Mouse (Mus musculus) ovary, postnatal 36 days (tissue): ENCODE measurements at regions not wholly inside any gene's neighbourhood (a gene's known extent, or its start where the extent isn't known, plus 50 kb on each side); places are given as distances from the start of the nearest gene placed in this dataset.
A peak's percentile ranks its signal among the peaks of the same experiment; 100 is the strongest.

Source experiments
- DNase-seq: peaks from one replicate; pipeline ENCODE4 v3.0.0; 2022; ENCODE audit warnings: low spot score, mixed read lengths

DNA sequence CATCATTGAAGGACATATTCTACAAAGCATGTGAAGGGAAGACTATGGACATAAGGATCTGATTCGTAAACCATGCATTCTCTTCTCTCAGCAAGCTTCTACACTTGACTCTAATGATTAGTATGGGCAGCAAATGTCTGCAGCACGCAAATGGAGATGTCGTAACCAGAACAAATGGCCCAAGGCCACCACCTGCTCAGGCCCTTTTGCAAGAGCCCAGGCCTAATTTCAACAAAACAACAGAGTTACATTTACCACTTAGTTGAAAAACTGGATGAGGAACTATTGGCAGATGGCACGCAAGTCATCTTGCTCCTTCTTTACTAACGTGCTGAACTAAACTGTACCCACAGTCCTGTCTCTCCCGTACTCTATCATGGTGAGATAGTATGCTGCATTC is 113.7 kb upstream of the Adgrl2 start:
- DNase-seq: no peak

DNA sequence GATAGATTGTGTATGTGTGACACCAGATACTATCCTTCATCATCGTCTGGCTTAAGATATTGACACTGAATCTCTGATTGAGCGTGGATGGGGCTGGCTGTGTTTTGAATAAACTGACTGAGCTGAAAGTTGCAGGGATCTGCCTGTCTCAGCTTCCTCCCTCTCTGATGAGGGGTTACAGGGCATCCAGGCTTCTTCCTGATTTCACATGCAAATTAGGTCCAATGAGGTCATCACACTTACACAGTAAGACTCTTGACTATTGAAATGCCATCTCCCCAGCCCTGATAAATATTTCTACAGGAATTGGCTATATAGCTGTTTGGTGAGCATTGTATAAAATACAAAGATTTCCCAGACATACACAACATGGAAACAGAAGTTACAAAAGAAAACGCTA is 113.1 kb upstream of the Adgrl2 start:
- no peak for DNase-seq

DNA sequence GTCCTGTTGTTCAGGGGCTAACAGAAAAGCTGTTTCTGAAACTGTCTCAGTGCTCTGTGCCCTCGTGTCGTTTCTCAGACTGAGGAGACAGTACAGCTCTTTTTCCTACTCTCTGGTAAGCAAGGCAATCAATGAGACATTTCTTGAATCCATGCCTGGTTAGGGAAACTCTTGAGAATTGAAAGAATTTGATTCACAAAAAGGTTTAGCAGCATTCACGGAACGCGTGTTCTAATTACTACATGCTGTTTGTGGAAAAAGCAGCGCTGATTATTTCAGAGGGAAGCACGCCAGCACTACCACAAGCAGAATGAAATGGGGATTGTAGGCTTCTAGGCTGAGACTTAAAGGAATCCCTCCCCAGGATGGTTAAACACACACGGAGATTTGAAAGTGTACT is 112.5 kb upstream of the Adgrl2 start:
- no peak for DNase-seq

DNA sequence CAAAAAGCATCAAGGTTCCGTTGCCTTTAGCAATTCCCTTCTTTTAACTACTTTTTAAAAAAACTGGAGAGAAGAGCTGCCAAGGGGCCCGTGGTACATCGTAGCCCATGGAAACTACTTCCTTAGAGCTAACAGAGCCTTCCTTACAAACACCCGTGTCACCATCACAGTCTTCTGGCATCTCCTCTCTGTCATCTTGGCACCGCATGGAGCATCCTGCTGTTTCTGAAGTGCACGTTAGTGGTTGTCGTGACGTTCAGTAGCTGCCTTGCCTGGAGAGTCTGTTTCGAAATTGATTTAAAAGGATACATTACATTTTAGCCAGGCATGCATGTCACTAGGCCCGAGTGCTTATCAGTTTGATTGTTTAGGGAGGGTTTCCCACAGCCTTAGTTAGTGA is 111.4 kb upstream of the Adgrl2 start:
- DNase-seq: no peak

DNA sequence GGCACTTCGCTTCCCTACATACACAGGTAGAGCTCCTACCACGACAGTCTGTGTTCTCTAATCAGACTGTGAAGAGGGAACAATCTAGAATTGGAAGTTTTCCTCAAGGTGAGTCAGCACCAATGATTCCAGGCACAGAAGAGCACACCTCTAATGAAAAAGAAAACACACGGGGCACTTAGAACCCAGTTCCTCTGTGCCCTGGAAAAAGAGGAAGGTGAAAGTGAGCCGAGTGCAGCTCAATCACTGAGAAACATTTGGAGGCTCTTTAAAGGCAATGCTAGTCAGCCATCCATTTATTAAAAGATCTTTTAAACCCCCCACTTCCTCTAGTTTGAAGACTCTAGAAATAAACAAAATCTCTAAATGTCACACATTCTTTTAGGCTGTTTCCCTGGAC is 108.4 kb upstream of the Adgrl2 start:
- no peak for DNase-seq

DNA sequence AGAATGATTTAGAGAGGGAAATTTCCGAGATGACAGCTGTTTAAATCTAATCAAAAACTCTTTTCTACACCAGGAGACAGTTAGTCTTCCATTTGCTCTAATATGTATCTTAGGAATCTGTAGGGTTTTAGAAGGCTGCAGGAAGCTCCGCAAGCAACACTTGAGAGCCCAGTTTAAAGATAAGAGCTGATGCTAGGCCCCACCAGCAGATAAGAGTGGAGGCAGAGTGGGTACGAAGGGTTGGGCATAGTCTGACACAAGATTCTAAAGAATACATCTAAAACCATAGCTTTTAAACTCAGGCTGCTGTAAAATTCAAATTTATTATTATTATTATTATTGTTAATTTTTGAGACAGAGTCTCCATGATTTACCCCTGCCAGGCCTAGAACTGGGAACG is 106.7 kb upstream of the Adgrl2 start:
- DNase-seq: no peak

DNA sequence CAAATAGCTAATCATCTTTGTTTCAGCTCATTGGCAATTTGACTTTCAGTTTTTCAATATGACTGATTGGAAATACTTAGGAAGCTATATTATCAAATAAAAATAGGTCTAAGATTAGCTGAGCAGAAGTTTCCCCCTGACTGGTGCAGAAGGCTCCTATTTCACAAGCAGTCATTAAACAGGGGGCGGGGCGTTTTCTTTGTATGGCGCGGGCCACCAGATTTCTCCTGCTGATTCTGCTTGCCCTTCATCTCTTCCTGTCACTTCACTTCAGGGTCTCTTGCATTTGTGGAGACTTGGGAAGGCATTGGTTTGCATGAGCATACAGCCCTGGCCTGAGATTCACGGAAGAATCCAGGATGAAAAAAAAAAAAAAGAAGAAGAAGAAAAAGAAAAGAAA is 102.3 kb upstream of the Adgrl2 start:
- no peak for DNase-seq

DNA sequence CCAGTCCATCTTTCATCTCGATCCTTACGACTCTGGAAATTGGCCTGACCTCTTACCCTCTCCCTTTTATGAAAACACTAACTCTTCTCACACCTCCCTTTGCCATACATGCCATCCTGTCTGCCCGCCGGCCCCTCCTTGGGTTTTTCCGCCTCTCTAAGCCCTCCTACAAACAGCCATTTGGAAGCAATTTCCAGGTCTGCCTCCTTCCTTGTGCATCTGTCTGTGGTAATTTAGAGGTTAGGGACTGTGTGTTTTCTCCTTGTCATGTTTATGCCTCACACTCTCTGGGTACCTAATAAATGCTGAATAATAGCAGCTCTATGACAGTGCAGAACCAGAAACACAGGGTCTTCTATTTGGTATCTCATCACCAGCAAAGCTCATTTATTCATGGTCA is 99.7 kb upstream of the Adgrl2 start:
- no peak for DNase-seq

DNA sequence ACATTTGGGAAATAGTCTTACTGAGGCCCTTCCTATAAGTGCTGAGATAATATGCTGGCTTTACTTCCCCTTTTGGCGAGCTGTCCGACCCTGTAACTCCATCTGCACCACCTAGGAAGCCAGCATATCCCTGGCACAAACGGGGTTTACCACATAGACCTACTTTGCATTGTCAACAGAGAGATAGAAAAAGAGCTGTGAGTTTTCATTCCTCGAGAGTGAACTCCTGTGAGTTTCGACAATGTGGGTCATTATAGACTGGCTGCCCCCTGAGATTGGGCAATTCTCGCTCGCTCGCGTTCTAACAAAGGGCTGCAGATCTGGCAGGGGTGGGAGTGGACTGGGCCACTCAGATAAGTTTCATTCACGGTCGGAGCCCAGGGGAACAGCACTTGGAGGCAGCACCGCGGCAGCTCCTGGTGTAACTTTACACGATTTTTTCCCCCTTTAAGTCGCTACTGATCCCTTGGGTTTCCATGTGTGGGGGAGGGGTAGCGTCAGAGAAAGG is 98.3 kb upstream of the Adgrl2 start:
- peak; percentile 13 for DNase-seq

DNA sequence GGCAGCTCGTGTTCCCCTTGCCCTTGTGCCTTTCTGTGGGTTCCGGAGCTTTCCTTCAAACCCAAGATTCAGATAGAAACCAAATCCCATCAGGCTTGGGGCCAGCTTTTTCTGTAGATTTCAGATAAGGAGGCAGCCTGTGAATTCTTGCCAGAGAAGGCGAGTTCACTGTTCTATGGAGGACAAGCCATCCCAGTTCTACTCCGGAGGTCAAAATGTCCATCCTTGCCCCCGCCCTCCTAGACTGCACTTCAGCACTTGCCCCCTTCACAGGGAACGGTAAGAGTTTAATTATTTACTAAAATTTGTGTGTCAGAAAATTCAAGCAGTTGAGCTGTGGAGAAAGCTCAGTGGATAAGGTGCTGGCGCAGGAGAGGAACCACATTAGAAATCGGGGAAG is 97.1 kb upstream of the Adgrl2 start:
- DNase-seq: peak; percentile 21

DNA sequence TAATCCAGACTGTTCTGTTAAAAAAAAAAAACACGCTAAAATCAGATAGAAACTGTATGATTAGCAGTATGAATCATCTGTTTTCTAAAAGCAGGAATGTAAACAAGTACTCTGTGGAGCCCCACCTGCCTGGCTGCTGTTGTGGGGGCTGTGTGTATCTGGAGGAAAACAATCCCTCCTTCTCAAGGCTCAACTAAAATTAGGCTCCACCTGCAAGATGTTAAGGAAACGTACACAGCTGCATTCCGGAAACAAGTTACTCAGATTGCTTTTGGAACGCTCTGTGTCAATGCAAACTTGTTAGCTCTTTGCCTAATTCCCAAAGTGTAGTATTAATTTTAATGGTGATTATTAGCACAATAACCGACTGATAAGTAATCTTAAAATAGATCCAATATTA is 96.3 kb upstream of the Adgrl2 start:
- DNase-seq: no peak

DNA sequence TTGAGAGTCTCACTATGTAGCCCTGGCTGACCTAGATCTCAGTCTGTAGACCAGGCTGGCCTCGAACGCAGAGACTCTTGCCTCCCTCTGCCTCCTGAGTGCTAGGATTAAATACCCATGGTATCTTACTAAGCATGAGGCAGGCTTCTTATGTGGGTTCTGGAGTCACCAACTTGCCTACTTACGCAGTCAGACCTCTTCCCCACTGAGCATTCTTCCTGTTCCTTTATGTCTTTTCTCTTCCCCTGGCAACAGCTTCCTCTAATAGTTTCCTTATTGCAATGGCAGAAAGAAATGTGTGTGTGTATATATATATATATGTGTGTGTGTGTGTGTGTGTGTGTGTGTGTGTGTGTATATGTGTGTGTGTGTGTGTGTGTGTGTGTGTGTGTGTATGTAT is 95.7 kb upstream of the Adgrl2 start:
- no peak for DNase-seq

DNA sequence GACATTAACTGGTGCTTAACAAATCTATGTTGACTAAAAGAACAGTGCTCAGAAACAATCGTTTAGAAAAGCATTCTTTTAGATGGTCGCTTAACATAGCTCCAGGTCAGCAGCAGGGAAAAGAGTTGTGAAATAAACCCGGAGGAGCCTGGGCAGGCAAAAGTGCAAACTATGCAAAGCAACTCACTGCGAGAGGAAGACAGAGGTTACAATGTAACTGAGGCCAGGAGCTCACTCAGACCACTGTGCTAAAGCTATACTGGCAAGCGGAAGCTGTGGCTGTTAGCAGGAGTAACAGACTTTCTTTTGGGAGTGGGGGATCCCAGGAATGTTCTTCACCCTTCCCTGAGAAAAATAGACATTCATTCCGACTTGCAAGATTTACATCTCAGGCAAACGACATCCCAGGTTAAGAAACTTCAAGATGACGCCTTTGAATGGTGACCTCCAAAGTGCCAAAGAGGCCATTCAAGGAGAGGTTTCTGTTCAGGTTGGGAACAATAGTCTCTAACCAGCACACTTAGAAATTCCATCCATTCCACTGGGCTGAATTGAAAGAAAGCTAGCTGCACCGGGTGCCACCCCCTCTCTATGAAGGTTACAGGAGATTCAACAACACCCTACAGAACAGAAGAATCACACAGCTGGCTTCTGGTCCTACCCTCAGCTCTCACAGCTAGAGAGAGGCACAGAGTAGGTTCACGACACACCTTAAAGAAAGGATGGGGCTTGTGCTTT is 94.7 kb upstream of the Adgrl2 start:
- DNase-seq: no peak

DNA sequence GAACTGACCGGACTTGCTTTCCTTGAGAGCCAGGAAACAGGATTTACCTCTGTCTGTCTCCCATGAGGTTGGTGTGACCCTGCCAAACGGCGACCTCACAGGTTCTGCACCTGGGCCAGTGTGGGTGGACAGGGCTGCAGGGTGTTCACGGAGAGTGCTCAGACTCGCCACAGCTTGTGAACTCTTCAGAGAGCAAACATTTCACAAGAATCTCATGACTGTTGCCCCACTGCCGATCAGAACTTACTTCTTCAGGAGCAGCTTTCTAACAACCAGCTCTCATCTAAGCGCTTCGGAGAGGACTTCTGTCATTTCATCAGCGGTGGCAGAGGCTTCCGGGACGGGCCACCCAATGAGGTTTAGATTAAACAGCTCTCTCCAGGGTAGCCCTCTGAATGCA is 93.0 kb upstream of the Adgrl2 start:
- no peak for DNase-seq

DNA sequence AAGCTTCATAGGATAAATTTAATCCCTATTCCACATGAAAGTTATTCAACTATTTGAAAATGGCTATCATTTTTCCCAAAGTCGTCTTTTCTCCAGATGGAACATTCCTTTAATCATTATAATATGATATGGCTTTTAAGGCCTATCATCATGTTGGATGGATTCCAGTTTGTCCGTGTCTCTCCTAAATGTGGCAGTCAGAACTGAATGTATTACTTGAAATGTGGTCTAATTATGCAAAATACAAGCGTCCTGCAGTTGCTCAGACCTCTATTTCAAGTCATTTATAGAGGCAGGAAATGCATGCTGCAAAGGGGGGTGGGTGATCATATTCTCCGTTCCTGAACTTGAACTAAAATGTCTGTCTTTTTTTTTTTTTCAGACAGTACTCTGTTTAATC is 88.5 kb upstream of the Adgrl2 start:
- DNase-seq: no peak

DNA sequence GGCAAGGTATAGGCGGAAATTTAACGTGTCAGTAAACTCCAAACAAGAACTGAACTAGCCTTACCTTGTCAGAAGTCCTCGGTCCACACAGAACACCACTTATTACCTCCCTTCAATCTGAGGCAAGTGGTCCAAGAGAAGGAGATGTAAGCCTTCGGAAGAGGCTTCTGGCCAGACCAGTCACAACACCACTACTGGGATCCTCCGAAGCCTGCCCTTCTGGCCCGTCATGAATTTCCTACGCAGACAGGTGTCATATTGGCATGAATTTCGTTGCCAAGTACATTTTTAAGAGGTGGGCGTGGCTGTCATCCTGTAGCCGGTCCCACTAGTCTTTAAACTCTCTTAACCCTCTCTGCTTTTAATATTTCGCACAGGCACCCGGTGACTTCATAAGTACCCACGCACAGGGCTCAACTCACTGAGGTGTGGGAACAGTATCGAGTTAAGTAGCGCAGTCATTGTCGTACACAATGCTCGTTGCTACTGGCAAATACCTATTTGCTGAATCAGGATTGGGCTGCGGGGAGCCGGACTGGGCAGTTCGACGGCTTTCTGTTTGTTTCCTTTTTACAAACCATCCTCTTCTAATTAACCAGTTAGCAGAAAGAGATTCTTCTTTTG is 86.7 kb upstream of the Adgrl2 start:
- DNase-seq: no peak

DNA sequence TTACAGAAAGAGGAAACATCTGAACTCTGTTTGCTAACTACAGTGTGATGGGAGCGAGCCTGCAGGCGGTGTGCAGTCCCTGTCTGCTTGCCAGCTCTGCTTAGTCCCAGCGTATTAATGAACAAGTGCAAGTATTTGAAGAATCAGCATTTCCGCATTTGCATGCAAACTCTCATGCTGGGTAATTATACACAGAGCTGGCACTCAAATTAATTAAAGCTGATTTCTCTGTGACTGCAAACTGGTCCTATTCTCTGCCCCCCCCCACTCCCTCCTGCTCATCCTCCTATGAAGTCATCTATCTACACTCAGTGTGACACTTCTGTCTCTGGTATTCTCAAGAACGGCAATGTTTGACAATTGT is 85.1 kb upstream of the Adgrl2 start:
- no peak for DNase-seq

DNA sequence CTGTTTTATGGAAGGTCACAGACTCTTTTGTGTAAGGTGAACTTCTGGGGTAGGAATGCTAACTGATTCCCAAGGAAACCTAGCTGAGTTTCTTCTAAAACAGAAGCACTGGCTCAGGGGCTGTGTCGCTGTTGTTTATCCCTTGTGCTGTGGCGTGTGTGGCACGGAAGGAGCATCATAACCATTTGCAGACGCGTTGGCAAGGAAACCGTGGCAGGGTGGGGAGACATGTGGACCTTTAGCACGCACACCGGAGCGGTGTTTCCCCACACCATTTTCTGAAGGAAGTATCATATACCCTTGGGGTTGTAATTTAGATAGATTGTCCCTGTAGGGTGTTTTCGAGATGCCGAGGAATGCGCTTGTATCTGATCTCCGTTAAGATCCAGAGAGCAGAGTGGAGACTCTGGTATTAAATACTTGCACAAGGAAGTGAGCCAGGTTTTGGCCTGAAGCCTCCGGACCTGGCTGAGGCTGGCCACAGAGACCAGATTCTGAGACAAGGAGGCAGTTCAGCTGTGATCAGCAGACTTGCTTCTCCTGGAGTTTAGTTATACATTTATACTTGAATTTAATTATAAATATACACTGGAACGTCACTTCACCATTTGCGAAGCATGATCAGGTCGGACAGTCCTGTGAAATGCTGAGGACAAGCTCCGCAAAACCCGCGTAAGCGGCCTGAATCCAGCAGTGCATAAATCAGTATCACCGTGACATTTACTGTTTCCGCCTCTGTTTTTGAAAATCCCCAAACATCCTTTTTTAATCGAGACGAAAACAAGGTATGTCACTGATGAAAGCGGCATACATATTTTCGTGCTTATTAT is 84.5 kb upstream of the Adgrl2 start:
- no peak for DNase-seq

DNA sequence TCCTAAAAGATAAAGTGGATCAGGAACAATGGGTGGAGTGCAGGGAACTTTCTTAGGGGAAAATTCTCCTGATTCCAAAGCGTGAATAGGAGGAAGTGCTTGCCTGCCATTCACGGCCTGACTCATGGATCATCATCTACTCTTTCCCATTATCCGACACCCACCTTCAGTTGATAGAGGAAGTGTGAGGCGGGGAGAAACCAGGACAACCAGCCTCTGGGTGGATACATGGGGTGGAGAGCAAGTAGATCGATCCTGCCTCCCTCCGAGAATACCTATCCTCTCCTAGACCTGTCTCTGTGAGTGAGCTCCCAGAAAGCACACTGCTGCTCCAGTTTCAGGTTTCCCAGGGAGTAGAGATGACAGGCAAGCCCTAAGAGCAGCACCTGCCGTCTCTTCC is 79.8 kb upstream of the Adgrl2 start:
- no peak for DNase-seq

DNA sequence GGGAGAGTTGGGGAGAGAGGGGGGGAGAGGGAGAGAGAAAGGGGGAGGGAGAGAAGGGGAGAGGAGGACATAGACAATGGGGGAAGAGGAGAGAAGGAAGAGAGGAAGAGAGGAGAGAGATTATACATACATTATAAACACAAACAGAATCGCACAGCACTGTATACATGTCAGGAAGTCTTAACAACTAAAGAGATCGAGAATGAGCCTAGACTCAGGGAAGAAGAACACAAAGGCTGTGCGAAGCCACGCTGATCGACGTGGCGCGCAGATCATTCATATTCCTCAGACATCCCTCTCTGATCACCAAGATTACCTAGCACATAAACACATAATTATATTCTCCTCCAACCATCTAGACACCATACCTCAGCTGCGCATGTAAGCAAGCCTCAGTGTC is 79.1 kb upstream of the Adgrl2 start:
- no peak for DNase-seq

DNA sequence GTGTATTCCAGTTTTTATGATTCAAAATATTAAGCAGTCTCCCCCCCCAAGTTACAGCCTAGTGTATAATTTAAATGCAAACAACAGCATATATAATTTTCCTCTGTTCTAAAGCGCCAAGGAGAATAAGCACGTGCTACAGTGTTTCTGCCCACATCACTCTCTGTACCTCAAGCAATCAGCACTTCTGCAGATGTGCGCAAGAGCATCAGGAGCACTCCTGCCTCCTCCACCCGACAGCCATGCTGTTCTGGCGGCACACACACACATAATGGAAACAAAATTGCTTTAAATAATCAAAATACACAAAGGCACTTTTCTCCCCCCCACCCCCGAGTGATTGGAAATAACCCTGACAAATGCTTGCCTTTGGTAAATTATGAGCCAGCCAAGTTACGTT is 78.5 kb upstream of the Adgrl2 start:
- DNase-seq: no peak

DNA sequence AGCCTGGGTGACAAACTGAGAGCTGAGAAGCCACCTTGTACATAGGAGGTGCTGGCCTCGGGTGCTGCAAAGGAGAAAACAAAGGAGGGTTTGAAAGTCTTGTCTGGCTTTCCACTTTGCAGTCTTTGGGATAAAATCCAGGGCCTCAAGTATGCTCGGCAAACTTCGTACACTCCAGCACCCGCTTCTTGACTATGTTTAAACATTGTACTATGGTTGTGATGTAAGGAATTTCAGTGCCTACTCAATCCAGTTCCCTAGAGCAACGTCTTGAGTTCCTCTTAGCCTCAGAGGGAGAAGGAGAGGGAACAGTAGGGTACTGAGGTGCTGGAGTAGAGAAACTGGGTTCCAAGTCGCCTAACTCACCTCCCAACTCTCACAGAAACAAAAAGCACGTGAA is 77.4 kb upstream of the Adgrl2 start:
- no peak for DNase-seq

DNA sequence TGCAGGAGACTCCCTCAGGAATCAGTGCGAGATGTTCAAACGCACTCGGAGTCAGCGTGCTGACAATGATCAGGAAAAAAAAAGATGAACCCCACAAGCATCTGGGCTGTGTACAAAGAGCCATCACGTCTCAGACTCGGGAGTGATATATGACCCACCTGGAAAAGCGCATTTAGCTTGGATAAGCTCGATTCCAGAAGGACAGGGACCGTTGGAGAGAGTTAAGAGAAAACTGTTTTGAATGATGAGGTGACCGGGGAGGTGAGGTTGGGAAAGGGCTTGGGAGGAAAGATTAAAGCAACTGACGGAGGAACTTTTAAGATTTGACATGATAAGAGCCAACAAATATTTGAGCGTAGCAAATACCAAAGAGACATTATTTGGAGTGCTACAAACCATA is 64.7 kb upstream of the Adgrl2 start:
- no peak for DNase-seq
